Mouse (Mus musculus) retina, postnatal 1 day (tissue): ENCODE data around the gene Tomm6.
"Not testable (repeated sequence)": the region's sequence is repeated elsewhere in the genome, so short reads cannot be mapped to it uniquely, and the experiment has no call there.

ENCODE experiments used
- DNase-seq: peaks from one replicate; pipeline ENCODE4 v3.0.0-alpha.2; 2012

The Tomm6 gene

DNA sequence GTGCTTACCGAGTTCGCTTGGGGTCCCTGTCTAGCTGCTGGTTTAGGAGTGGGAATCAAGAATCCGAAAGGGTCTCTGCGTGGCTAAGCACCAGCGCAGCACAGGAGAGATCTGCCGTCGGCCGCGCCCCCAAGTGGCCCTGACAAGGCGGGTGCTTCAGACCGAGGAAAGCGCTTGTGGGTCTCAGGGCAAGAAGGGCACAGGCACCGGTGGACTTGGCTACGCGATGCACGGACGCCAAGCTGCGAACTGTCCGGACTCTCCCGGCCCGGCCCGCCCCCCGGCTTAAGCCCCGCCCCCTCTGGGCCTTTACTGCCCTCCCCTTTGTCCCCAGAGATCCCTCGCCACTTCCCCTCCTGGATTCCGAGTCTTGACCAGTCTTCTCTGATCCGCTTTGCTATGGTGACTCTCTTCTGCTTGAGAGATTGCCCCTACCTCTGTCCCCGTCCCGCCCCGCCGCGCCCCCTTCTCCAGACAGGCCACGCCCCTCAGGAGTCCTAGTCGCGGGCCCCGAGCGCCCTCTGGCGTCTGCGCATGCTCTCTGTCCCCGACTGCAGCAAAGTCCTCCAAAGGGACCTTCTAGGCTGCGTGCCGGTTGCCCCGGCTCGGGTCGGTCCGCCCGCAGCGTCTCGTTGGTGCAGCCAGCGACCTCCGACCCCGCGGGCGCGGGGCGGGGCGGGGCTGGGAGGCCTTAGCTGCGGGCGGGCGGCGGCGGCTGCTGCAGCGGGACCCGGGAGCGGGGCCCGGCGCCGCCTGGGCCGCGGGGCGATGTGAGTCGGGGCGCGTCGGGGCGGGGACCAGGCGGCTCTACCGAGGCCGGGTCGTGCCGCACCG, 6.5 kb upstream of the Tomm6 start, which contains the start of gene Prickle4:
Prickle4 (minus strand) TSS at position 234 of the 834 bp plus-strand sequence.
- DNase-seq = peak; percentile 98

DNA sequence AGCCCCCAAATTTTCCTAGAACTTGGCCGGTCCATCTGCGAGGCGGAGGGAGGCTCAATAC, 6.1 kb upstream of the Tomm6 start, which contains the start of gene Gm21981:
Gm21981 (minus strand) TSS at position 14 of the 61 bp plus-strand sequence.
- DNase-seq = no peak

GRCm38 (mm10) chr17:47693671-47694441, 5.7 kb upstream of the Tomm6 start:
- no peak for DNase-seq

DNA sequence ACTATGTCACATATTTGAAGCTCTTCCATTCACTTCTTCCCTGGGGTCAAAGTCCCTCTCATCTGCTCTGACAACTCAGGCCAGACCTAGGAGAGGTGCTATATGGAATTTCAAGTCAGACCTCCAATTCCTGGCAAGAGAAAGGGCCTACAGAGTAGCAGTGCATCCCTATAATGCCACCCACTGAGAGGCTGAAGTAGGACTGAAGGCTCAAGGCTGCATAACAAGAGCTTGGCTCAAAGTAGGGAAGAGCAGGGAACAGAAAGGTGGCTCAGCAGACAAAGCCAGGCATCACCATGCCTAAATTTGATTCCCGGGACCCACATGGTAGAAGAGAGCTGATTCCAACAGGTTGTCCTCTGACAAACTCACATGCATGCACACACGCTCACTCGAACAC, 3.5 kb upstream of the Tomm6 start:
- DNase-seq = no peak

DNA sequence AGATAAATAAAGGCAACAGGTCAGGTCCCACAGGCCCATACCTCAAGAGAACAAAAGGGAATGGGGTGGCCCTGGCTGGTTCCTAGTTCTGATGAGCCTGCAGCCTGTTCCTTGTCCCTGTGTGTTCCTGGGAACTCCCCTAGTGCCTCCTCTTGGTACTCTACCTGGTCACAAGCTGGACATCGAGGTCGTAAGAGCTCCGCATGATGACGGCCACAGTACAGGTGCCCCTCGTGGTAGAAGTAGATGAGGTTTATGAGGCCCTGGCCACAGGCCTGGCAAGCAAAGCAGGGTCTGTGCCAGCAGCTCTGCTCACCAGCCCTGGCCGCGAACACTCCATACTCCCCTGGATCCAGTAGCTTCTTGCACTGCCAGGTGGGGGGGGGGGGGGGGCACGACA, 1.7 kb upstream of the Tomm6 start:
- DNase-seq = no peak

DNA sequence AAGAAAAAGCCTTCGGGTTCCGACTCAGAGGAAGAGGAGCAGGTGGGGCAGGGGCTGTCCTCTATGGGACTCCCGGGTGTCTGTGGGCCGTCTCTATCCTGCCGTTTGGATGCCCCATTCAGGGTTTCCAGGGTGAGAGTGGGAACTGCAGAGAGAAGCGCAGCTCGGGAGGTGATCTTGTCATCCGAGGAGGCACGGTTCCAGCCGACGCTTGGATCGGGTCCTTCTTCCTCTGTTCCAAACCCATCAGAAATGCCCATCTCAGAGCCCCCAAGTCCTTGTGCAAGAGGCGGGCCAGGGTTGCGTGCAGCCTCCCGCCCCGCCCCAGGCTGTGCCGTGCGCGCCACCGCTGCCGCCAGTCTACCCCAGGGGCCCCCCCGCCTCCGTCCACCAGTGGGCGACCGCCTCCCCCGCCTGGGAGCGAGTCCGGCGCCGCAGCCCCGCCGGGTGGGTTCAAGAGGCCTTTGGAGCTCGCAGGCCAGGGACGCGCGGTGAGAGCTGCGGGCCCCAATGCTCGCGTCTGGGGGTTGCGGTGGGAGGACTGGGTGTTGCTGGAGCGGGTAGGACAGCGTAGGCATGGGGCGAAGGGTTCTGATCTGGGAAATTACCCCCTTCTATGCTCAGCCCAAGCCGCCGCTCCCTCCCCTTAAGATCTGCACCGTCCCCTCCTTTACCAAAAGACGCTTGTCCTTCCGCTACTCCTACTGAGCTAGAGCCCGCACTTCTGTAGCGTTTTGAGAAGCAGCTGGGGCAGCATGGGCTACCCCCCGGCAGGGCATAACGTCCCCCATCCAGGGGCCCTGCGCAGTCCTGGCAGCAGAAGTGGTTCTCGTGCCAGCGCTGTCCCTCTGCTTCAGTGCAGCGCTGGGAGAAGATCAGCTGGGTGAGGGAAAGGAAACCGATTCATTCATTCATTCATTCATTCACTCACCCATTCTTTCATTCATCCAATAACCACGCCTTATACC, 706 bp upstream of the Tomm6 start, which contains the start of gene Frs3:
Frs3 (plus strand) TSS at position 423 of the 968 bp plus-strand sequence.
- DNase-seq = peak; percentile 80

GRCm38 (mm10) chr17:47687409-47688343, 510 bp downstream of the Tomm6 start:
- DNase-seq = peak; percentile 98

DNA sequence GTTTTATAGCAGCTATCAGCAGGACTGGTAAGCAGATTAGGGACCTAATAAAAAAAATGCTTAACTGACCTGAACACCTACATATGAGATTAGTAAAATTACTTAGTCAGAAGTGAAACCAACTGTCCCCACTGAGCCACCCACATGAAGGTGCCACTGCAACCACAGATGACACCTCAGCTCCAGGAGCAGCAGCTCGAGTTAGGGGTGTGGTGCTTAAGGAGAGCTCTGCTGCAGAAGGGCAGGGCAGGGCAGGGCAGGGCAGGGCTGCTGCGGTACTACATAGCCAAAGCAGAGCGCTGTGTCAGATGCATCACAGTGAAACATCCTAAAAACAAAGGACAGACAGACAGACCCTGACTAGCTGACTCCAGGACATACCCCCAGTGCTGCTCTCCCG, 5.3 kb downstream of the Tomm6 start:
- DNase-seq = no peak

DNA sequence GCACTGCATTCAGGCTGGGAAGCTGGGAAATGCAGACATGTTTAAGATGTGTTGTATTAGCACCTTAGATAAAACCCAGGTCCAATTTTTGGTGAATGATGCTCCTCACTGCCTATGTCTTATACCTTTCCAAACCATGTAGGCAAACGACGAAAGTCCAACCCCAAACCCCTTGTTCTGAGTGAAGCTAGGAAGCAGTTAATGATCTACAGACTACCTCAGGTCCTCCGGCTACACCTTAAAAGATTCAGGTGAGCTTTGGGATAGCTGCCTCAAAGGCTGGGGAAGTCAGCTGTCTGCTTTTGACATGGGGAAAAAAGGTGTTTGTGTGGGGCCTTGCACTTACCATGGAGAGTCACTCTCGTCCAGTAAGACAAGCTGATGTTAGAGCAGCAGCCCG, 9.5 kb downstream of the Tomm6 start:
- DNase-seq = no peak

DNA sequence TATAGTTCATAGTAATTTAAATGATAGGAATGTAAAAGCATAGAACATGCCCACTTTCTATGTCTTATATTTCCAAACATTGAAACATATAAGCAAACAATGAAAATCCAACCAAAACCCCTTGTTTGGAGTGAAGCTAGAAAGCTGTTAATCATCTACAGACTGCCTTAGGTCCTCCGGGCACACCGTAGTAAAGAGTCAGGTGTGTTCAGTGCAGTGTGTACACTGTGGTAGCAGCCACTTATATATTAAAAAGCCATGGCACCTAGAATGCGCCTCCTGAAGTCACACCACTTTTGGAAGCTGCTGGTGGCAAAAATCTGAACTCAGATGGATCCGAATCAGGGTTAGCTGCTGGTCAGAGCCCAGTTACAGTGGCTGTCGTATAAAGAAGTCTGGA, 9.9 kb downstream of the Tomm6 start:
- no peak for DNase-seq

- DNase-seq = peak; percentile 79
Observed at GRCm38 (mm10) chr17:47676581-47676980, 11.6 kb downstream of the Tomm6 start.

GRCm38 (mm10) chr17:47672311-47673111, 15.7 kb downstream of the Tomm6 start:
- DNase-seq = peak; percentile 79

DNA sequence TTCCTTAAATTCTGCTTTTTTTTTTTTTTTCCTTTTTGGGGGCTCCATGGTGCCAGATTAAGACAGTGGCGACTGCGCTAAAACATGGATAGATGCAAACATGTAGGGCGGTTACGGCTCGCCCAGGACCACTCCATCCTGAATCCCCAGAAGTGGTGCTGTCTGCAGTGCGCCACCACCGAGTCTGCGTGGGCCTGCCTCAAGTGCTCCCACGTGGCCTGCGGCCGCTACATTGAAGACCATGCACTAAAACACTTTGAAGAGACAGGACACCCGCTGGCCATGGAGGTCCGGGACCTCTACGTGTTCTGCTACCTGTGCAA, 16.2 kb downstream of the Tomm6 start:
- DNase-seq = no peak

- DNase-seq = no peak
Observed at GRCm38 (mm10) chr17:47669166-47669565, 19.0 kb downstream of the Tomm6 start.

- no peak for DNase-seq
Observed at GRCm38 (mm10) chr17:47664474-47664873, 23.7 kb downstream of the Tomm6 start.

DNA sequence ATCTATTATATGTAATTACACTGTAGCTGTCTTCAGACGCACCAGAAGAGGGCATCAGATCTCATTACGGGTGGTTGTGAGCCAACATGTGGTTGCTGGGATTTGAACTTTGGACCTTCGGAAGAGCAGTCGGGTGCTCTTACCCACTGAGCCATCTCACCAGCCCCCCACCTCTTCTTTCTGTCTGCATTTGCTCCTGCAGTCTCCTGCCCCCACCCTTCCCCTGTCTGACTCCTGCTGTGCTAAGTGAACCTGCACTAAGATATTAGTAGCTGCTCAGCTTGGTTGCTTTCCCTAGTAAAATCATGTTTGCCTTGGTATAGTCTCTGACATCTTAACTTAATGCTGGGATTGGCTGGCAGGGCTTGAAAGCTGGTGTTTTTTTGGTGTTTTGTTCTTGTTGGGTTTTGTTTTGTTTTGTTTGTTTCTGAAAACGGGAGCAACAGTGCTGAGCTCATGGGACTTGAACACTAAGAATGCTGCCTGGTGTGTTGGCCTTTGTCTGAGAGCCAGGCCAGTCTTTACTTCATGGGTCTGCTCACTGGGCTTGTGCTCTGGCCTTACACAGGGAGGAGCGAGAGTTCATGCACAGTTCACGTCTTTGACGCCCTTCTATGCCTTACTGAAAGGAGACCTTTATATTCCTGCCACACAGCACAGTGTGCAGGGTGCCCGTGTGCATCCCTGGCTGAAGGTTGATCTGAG, 25.0 kb downstream of the Tomm6 start:
- DNase-seq = peak; percentile 81

GRCm38 (mm10) chr17:47658741-47659243, 29.4 kb downstream of the Tomm6 start:
- DNase-seq = no peak

DNA sequence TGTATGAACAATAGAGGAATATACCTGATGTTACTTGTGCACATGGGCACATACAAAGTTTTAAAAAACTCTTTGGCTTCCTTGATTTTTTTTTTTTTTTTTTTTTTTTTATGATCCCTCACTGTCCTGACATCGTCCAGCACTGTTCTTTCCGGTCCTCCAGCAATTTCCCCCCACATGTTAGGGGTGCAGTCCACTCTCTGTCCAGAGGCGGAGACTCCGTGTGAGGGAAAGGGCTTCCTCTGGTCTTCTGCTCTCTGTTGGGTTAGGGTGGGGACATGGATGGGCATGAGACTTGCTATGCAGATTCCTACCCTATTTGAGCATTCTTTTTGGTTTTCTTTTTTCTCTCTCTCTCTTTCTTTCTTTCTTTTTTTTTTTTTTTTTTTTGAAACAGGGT, 30.3 kb downstream of the Tomm6 start:
- no peak for DNase-seq

DNA sequence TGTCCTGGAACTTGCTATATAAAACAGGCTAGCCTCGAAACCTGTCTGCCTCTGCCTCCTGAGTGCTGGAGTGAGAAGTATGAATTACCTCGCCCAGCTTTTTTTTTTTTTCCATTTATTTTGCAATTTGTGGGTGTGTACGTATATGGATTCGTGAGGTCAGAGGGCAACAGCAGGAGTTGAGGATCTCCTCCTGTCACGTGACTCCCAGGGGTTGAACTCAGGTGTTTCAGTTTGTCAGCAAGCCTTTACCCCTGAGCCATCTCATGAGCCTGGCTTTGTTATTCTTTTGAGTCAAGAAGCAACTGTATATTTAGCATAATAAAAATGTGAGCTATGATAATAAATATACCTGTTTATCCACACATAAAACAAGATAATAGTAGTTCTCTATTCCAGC, 32.5 kb downstream of the Tomm6 start:
- no peak for DNase-seq

DNA sequence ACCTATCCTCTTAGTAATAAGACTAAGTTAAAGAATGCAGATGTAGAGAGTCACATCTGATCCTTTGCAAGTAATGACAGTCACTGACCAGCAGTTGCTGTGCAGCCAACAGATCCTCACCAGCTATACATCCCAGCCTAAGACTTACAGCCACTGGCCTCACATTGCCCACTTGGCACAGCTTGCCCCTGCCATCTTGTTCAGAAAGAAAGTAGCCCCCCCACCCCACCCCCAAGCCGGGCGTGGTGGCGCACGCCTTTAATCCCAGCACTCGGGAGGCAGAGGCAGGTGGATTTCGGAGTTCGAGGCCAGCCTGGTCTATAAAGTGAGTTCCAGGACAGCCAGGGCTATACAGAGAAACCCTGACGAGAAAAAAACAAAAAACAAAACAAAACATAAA, 33.8 kb downstream of the Tomm6 start:
- DNase-seq = not testable (repeated sequence)

DNA sequence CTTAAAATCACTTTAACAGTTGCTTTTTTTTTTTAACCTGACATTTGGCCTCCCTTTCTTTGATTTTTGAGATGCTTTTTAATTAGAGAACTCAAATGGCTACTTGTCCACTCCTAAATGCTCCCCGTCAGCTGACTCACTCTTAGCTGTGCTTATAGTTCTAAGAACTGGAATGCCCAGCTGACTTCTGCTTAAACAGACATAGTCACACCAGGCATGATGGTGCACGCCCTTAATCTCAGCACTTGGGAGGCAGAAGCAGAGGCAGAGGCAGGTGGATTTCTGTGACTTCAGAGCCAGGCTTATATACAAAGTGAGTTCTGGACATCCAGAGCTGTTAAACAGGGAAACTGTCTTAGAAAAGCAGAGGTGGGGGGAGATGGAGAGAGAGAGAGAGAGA, 36.2 kb downstream of the Tomm6 start:
- no peak for DNase-seq
